Mouse (Mus musculus) embryonic facial prominence, embryonic 11.5 days (tissue): Measurements from ENCODE around the gene G430095P16Rik. TPM values are rescaled to one million over a fixed set of nuclear protein-coding genes. Genes with fewer than 3 reads are reported as not detected.

ENCODE experiments used
- ATAC-seq: fragments of 200-750 bp; cut with Nextera tagmentation; replicated peaks from 2 replicates; pipeline ENCODE4 v1.8.0; 2017; ENCODE audit warnings: low read depth; ENCODE audit not compliant: insufficient number of reproducible peaks, low FRiP score, low TSS enrichment
- DNase-seq: peaks from one replicate; pipeline ENCODE4 v3.0.0-alpha.2; 2015; ENCODE audit warnings: low spot score
- H3K27ac ChIP-seq: fragments of 300-500 bp; sonication (generic); replicated peaks from 2 replicates; pipeline ENCODE4 v1.5.1; 2014; ENCODE audit warnings: mild to moderate bottlenecking, low read depth, low read length, control low read depth
- H3K27me3 ChIP-seq: fragments of 300-500 bp; sonication (generic); 2 replicates; pipeline ENCODE4 v1.6.1; 2014; ENCODE audit warnings: mild to moderate bottlenecking, low read length, moderate library complexity, mixed read lengths; ENCODE audit not compliant: control insufficient read depth, insufficient read depth
- H3K36me3 ChIP-seq: fragments of 300-500 bp; sonication (generic); replicated peaks from 2 replicates; pipeline ENCODE4 v1.6.1; 2014; ENCODE audit warnings: low read depth, mild to moderate bottlenecking, low read length, moderate library complexity, mixed read lengths; ENCODE audit not compliant: control insufficient read depth, insufficient read depth
- H3K4me1 ChIP-seq: fragments of 300-500 bp; sonication (generic); 2 replicates; pipeline ENCODE4 v1.6.1; 2014; ENCODE audit warnings: low read length, mixed read lengths; ENCODE audit not compliant: control insufficient read depth, insufficient read depth
- H3K4me2 ChIP-seq: fragments of 300-500 bp; sonication (generic); 2 replicates; pipeline ENCODE4 v1.6.1; 2014; ENCODE audit warnings: low read depth, mild to moderate bottlenecking, control low read depth, low read length, moderate library complexity
- H3K4me3 ChIP-seq: fragments of 300-500 bp; sonication (generic); 2 replicates; pipeline ENCODE4 v1.5.1; 2014; ENCODE audit warnings: low read depth, low read length, control low read depth
- H3K9ac ChIP-seq: fragments of 300-500 bp; sonication (generic); replicated peaks from 2 replicates; pipeline ENCODE4 v1.6.1; 2014; ENCODE audit warnings: mild to moderate bottlenecking, control low read depth, low read length
- H3K9me3 ChIP-seq: fragments of 300-500 bp; sonication (generic); replicated peaks from 2 replicates; pipeline ENCODE4 v1.6.1; 2016; ENCODE audit warnings: mild to moderate bottlenecking, low read length, inconsistent platforms, mixed read lengths; ENCODE audit not compliant: control insufficient read depth
- WGBS: fragments of 180-500 bp; shearing (Covaris S2); extraction: QIAGEN DNeasy Blood & Tissue Kit; methylation state at CpG from one replicate; pipeline ENCODE4 v1.1.7; 2014; 5-methylcytosine and 5-hydroxymethylcytosine counted together
- polyA plus RNA-seq: library from polyadenylated mRNA; unstranded; fragments of >200 nt; fragmentation: Nextera tagmentation; extraction: Ambion mirVana; gene quantifications from 2 replicates; pipeline ENCODE4 v1.2.1, GENCODE M21; 2014

The G430095P16Rik gene
- polyA plus RNA-seq, 1 experiment from 2014 or later = 3.6 TPM

DNA sequence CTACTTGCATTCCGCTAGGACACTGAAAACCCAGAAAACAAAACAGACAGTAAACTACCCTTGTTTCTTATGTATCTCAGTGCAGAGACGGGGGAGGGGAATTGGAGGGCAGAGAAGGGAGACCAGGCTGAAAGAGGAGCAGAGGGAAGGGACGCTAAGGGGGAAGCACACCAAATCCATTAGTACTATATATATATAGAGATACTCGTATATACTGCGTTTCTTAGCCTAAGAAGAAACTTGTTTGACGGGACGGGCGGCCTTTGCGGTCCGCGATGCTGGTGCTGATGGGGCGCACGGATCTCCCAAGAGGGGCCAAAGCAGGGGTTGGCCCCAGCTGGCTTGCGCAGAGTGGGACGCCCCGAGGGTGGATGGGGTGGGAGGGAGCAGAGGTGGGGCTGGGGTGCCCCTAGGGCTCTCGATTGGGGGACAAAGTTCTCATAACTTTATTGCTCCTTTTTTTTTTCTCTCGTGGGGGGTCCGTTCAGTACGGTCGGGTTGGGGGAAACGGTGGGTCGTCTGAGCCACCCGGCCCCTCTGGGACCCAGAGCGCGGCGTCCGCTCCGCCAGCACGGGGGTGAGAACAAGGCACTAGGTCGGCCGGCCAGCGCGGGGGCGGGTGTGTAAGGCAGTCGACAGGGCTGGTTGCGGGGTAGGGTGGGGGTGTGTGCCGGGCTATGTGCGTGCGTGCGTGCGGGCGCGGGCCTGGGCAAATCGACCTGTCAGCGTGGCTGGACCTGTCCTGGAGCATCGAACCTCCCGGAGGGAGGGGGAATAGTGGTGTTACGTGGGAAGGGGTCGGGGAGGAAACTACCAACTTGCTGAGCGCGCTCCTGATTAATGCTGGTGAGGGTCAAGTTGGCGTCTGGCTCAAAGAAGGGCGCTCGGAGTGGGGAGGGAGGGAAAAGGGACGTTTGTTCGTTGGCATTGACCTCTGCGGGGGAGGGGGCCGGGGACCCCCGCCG, 17.7 kb upstream of the G430095P16Rik start:
- peak overlapping the region; percentile 21 for H3K4me3 ChIP-seq
- no peaks in the 10 kb centered on the region for H3K36me3 ChIP-seq
- WGBS = 2% methylated on average over 50 of the region's 61 CpGs
- H3K4me1 ChIP-seq = peaks cover 28% of the 10 kb centered on the region
- ATAC-seq (no peak), DNase-seq (no peak)
- no peak overlapping the region for H3K27ac ChIP-seq
- H3K9ac ChIP-seq = no peak overlapping the region; the same call in 1 of the 2 replicates
- H3K9me3 ChIP-seq = no peaks in the 10 kb centered on the region
- H3K4me2 ChIP-seq = peak overlapping the region; percentile 34
- H3K27me3 ChIP-seq = peaks cover 75% of the 10 kb centered on the region

DNA sequence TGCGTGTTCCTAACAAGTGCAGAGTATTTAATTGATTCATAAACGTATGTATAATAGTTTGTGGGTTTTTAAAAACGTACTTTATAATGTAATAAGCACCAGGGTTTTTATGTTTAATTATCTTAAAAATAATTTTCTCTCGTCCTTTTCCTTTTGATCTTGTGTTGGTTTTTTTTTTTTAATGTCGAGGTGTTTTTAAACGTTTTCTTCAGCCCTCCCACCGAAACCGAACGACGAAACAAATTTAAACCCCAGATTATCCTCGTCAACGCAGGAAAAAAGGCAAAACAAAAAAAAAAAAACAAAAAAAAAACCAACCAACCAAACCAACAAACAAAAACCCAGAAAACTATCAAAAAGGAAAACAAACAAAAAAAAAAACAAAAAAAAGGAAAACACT, 16.8 kb upstream of the G430095P16Rik start:
- no peaks in the 10 kb centered on the region for H3K36me3 ChIP-seq
- peak overlapping the region; percentile 34 for H3K4me2 ChIP-seq
- peaks cover 28% of the 10 kb centered on the region for H3K4me1 ChIP-seq
- peak overlapping the region; percentile 21 for H3K4me3 ChIP-seq
- H3K9me3 ChIP-seq = no peaks in the 10 kb centered on the region
- WGBS = under 1% methylated on average over 12 of the region's 12 CpGs
- ATAC-seq (no peak), DNase-seq (no peak)
- no peak overlapping the region for H3K27ac ChIP-seq
- no peak overlapping the region; the same call in 1 of the 2 replicates for H3K9ac ChIP-seq
- peaks cover 75% of the 10 kb centered on the region for H3K27me3 ChIP-seq

DNA sequence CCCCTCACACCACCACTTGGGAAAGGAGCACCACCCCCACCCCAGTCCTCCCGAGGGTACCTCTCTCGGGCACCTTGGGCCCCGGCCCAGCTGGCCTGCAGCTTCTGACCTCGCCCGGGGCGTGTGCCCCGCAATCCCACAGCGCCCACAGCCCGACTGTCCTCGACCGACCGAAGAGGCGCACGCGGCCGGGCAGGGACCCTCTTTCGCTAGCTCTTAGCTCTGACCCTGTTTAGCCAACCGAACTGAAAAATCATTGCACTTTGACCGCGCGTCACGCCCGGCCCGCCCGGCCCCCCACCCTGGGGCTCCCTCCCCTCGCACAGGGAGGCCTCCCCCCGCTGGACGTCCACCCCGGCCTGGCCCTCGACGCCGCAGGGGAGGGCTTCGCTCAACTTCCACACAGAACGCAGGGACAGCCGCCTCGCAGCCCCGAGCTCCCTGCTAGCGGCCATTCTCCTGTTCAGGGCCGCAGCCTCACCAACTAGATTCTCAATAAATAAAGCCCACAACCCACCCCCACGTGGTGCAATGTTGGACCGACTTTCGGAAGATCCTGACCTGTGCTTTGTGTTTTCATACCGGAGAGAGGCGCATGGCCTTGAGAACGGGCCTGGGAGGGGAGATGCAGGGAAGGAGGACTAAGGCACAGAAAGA, 16.1 kb upstream of the G430095P16Rik start:
- Histone ChIP-seq H3K36me3 (no peaks in the 10 kb centered on the region), H3K27me3 (peaks cover 74% of the 10 kb centered on the region), H3K4me2 (peak overlapping the region; percentile 36), H3K9ac (peak overlapping the region; percentile 46), H3K27ac (no peak overlapping the region), H3K4me1 (peaks cover 32% of the 10 kb centered on the region), H3K9me3 (no peaks in the 10 kb centered on the region), H3K4me3 (peak overlapping the region; percentile 4; the same call in 1 of the 2 replicates)
- DNase-seq (no peak), ATAC-seq (no peak)
- 0% methylated on average over 40 of the region's 45 CpGs for WGBS

DNA sequence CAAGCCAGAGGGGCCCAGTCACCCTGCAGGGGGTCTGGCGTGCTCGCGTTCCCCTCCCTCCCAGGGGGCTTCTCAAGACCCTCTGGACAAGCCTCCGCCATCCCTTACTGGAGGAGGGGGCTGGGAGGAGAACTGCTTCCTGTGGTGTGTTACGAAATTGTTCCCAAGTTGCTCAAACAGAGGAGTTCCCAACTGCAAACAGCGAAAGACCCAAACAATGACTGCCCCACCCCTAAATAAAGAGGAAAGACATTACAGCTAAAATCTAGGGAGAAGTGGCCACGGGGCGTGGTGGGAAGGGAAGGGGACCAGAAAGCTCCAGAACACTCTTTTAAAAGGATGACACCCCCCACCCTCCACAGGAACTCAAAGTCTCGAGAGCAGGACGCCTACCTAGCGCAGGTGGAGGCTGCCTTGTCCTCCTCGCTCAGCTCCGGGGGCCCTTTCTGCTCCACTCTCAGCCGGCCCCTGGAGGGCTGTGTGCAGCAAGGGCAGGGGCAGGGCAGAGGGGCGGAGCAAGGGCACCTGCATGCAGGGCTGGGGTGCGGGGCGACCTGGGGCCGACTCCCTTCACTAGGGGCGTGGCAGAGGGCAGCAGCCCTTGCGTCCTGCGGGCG, 15.4 kb upstream of the G430095P16Rik start:
- Histone ChIP-seq H3K4me2 (peak overlapping the region; percentile 36), H3K4me3 (peak overlapping the region; percentile 13), H3K27me3 (peaks cover 67% of the 10 kb centered on the region), H3K36me3 (no peaks in the 10 kb centered on the region), H3K27ac (no peak overlapping the region), H3K4me1 (peaks cover 32% of the 10 kb centered on the region), H3K9me3 (no peaks in the 10 kb centered on the region), H3K9ac (peak overlapping the region; percentile 46; the same call in 1 of the 2 replicates)
- ATAC-seq (no peak), DNase-seq (no peak)
- WGBS = under 1% methylated on average over 22 of the region's 22 CpGs

DNA sequence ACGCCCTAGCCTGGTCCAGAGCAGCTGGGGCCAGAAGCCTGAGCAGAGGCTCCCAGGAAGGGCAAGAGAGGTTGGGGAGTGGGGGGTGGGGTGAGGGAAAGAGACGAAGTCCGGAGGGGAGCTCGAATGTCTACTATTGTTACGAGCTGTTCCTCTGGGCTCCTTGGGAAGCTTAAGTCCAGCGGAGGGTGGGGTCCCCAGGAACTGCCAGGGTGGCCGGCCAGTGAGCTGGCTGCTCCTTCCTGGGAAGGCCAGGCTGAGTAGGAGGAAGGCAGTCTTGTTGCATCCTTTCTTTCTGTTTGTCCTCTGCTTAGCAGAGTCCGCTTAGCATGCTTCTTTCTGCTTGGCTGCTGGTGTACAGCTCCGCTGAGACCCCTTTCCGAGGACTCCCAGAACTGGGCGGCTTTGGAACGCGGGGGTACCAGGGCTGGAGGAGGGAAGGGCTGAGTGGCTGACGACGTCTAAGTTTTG, 14.7 kb upstream of the G430095P16Rik start:
- H3K4me1 ChIP-seq = peaks cover 36% of the 10 kb centered on the region
- peak overlapping the region; percentile 30; the same call in 1 of the 2 replicates for H3K4me2 ChIP-seq
- H3K36me3 ChIP-seq = no peaks in the 10 kb centered on the region
- H3K27me3 ChIP-seq = peaks cover 61% of the 10 kb centered on the region
- no peaks in the 10 kb centered on the region for H3K9me3 ChIP-seq
- H3K9ac ChIP-seq = peak overlapping the region; percentile 13; the same call in 1 of the 2 replicates
- DNase-seq (no peak), ATAC-seq (no peak)
- no peak overlapping the region for H3K27ac ChIP-seq
- 4% methylated on average over 14 of the region's 15 CpGs for WGBS
- no peak overlapping the region for H3K4me3 ChIP-seq

DNA sequence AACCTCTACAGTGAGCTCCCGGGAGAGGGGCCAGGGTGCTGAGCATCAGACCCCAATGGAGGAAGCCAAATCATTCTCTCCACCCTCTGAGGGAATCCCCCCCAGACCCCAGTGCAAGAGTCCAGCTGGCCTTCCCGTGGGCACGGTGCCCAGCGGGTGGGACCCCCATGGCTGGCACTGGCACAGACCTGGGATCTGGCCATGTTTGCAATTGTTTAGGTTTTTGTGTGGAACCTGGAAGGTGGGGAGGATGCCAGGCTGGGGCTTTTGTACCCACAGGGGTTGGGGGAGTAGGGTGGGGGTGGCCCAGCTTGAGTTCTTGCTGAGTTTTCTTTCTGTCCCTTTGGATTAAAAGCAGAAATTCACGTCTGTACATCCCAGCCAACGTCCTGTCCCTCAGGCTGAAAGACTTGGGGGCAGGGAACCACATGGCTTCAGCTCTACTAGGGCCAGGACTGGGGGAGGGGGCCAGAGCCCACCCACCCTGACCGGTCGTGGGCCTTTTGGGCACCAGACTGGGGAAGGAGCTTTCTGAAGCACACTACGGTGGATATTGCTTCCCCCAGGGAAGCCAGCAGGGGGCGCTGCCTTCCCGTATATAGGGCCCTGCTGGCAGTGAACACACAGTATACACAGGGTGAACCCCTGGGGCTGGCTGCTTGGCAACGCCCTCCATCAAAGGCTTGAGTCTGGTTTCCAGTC, 13.9 kb upstream of the G430095P16Rik start:
- H3K4me1 ChIP-seq = peaks cover 43% of the 10 kb centered on the region
- H3K4me3 ChIP-seq = no peak overlapping the region
- H3K9me3 ChIP-seq = no peaks in the 10 kb centered on the region
- ATAC-seq = peak; percentile 63
- H3K36me3 ChIP-seq = no peaks in the 10 kb centered on the region
- H3K9ac ChIP-seq = no peak overlapping the region
- H3K4me2 ChIP-seq = no peak overlapping the region
- 13% methylated on average over 12 of the region's 12 CpGs for WGBS
- H3K27me3 ChIP-seq = peaks cover 60% of the 10 kb centered on the region
- peak; percentile 96 for DNase-seq
- no peak overlapping the region for H3K27ac ChIP-seq

DNA sequence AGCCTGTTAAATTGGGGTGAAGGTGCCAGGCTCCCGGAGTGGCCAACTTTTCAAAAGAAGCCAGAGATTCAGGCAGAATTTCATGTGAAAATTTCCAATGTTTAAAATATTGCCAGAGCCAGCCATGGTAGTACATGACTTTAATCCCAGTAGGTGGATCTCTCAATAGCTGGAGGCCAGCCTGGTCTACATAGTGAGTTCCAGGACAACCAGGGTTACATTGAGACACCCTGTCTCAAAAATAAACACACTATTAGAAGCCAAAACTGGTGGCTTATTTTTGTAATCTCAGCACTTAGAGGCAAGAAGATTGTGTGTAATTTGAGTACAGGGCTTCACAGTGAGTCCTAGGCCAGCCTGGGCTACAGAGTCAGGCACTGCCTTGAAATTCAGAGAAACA, 12.9 kb upstream of the G430095P16Rik start:
- peaks cover 58% of the 10 kb centered on the region for H3K27me3 ChIP-seq
- no peak overlapping the region for H3K4me3 ChIP-seq
- no peaks in the 10 kb centered on the region for H3K36me3 ChIP-seq
- WGBS = 100% methylated on average over 1 of the region's 1 CpGs
- H3K27ac ChIP-seq = no peak overlapping the region
- no peak overlapping the region for H3K4me2 ChIP-seq
- no peak overlapping the region for H3K9ac ChIP-seq
- ATAC-seq (no peak), DNase-seq (no peak)
- no peaks in the 10 kb centered on the region for H3K9me3 ChIP-seq
- peaks cover 43% of the 10 kb centered on the region for H3K4me1 ChIP-seq
